Mouse (Mus musculus) skeletal muscle tissue, adult 2 months (tissue): ENCODE results near the gene Pcdh9.

Source experiments
- DNase-seq: peaks from one replicate; pipeline ENCODE4 v3.0.0-alpha.2; 2012; ENCODE audit warnings: low read depth, low spot score

Pcdh9 gene

DNA sequence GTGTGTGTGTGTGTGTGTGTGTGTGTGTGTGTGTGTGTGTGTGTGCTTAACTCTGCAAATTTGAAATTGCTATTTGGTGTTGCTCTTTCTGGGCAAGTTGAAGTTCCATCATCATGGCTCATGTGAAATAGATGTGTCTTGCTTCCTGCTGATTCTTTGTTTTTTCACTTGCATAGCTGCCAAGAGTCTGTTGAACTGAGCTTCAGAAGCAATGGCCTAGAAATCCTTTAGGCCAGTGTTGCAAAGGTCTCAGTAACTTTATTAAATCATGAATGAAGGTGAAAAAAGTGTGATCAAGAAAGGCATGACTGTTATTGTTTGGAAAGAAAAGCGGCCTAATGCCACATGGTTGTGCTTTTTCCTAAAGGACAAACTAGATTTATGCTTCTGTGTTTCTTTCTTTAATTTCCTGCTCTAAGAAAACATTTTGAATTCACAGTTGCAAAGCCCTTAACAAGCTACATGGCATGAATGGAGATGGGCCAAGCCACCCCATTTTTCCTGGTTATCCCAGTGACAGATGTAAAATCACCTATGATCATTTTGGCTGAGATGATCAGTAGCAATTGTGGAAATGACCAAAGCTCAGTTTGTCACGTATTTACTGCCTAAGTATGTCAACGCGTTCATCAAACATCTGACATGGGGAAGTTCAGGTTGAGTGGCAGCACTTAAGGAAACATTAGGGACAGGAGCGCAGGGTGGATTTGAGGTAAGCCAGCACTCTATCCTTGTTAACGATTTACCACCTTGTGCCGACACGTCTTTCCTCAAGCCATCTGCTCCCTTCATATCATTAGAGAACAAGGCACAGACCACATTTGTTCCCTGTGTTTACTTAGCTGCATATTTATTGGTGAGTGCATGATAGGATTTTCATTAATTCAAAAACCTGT lies 850.9 kb downstream of the Pcdh9 start:
- DNase-seq: no peak

DNA sequence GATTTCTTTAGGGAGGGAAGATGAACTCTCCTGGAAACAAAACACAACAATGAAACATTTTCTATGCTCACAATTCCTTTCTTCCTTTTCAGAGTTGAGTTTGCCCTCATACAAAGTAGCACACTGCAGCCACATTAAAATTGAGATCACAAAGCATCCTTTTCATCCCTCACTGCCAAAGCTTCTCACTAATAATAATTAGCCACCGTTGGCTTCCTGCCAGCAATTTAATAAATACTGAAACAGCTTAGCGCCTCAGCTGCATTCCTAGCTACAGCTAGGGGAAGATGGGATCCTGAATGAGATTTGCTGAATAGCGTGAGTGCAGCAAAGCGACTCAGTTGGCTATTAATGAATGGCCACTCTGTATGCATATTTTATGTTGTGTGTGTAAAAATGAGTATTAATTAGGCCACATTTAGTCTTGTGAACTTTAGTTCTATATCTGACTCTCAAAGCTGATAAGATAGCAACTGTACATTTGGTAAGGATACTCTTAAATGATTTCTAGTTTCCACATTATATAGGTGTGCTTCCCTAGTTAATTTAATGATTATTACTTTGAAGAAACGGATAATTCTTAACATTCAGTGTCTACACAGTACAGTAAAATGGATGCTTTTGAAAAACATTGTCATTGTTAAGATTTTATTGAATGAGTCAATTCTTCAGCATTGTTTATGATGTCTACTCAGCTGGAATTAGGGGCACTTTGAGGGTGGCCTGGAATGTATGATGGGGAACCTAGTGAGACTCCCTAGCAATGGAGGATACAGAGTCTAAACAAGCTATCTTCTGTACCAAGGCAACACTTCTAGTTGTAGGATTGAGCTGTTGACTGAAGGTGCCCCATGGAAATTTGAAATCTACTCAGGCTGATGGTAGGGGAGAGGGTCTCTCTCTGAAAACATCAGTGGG lies 881.1 kb downstream of the Pcdh9 start:
- no peak for DNase-seq
